Mouse (Mus musculus) liver, embryonic 14.5 days (tissue): Measurements from ENCODE around the gene Esr2.

Experiments
- CTCF ChIP-seq: IDR thresholded peaks from 2 replicates; pipeline ENCODE4 v1.5.1; 2016; ENCODE audit warnings: antibody characterized with exemption, low read depth, control low read depth
- EP300 ChIP-seq: IDR thresholded peaks from 2 replicates; pipeline ENCODE4 v1.6.1; 2016; ENCODE audit warnings: antibody characterized with exemption, low read depth

DNA sequence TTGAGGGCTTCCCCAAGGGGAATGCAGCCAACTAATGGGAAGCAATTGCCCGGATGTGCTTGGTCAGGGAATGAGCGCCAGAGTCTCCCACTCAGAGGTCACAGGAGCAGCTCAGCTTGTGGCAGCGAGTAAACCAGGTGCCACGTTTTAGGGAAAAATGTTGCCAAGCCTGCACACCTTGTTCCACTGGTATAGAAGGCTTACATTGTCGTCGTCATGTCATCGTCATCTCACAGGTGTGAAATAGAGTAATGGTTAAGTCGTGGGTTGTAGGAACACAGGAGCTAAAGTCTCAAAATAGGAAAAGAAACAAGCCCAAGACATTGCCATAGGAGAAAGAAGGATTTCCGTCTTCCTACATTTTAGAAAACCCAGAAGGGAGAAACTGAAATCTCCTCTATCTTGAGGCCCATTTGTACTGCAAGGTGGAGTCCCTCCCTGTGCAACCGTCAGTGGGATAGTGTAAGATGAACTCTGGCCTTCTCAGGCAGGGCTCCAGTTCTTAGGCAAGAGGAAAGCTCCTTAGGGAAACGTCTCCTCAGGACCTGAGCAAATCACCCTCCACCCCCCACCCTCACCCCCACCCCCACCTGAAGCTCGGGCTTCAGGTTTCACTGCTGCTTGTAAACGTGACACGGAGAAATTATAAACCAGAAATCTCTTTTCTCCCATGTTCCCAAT is 96.0 kb downstream of the Esr2 start:
- TF ChIP-seq CTCF (no peak), EP300 (no peak)
